Mouse (Mus musculus) MEL (cell line): ENCODE data around the gene Prss56. TPM values are rescaled to one million over a fixed set of nuclear protein-coding genes. Genes with fewer than 3 reads are reported as not detected.
A peak's percentile ranks its signal among the peaks of the same experiment; 100 is the strongest.

ENCODE experiments used
- DNase-seq: peaks from one replicate; pipeline ENCODE4 v3.0.0; 2011; ENCODE audit warnings: low read depth, low spot score
- H3K27ac ChIP-seq: 2 replicates; pipeline ENCODE4 v1.5.1; 2012; ENCODE audit warnings: low read depth, mild to moderate bottlenecking, control low read depth, low read length, moderate library complexity; ENCODE audit not compliant: control insufficient read depth
- H3K27me3 ChIP-seq, 2 experiments: fragments of 150-350 bp in 1 of 2; sonication (generic) in 1 of 2; 2 replicates each; pipeline ENCODE4 v1.6.1; 2012; ENCODE audit warnings: low read length in 2 of 2, mild to moderate bottlenecking in 2 of 2, improper control_type of control experiment in 1 of 2, moderate library complexity in 1 of 2; ENCODE audit not compliant: insufficient read depth in 2 of 2, control insufficient read depth in 1 of 2
- H3K36me3 ChIP-seq, 2 experiments: 2 replicates each; pipeline ENCODE4 v1.6.1; 2012 to 2014; ENCODE audit warnings: low read length in 2 of 2, improper control_type of control experiment in 1 of 2, inconsistent platforms in 1 of 2, mild to moderate bottlenecking in 1 of 2; ENCODE audit not compliant: insufficient read depth in 2 of 2, control insufficient read depth in 1 of 2
- H3K4me1 ChIP-seq, 2 experiments: fragments of 150-350 bp in 1 of 2; sonication (generic) in 1 of 2; 2 replicates each; pipeline ENCODE4 v1.6.1; 2012; ENCODE audit warnings: low read length in 2 of 2, improper control_type of control experiment in 1 of 2, mild to moderate bottlenecking in 1 of 2; ENCODE audit not compliant: insufficient read depth in 2 of 2, control insufficient read depth in 1 of 2
- H3K4me3 ChIP-seq, 2 experiments: fragments of 150-350 bp in 1 of 2; sonication (generic) in 1 of 2; 2 replicates each; pipeline ENCODE4 v1.5.1; 2012; ENCODE audit warnings: low read depth in 2 of 2, low read length in 2 of 2, mild to moderate bottlenecking in 2 of 2, moderate library complexity in 2 of 2, control low read depth in 1 of 2, improper control_type of control experiment in 1 of 2; ENCODE audit not compliant: control insufficient read depth in 1 of 2, insufficient read depth in 1 of 2
- H3K79me2 ChIP-seq: 2 replicates; pipeline ENCODE4 v1.6.1; 2012; ENCODE audit warnings: mild to moderate bottlenecking, low read length, moderate library complexity; ENCODE audit not compliant: control insufficient read depth, poor library complexity, insufficient read depth
- H3K9ac ChIP-seq: 2 replicates; pipeline ENCODE4 v1.6.1; 2012; ENCODE audit warnings: low read depth, mild to moderate bottlenecking, control low read depth, low read length, moderate library complexity; ENCODE audit not compliant: control insufficient read depth, poor library complexity, severe bottlenecking
- H3K9me3 ChIP-seq: fragments of 150-350 bp; sonication (generic); replicated peaks from 2 replicates; pipeline ENCODE4 v1.6.1; 2012; ENCODE audit warnings: mild to moderate bottlenecking, low read length, improper control_type of control experiment, moderate library complexity; ENCODE audit not compliant: insufficient read depth
- CHD1 ChIP-seq: IDR thresholded peaks from 2 replicates; pipeline ENCODE4 v1.6.1; 2012; ENCODE audit warnings: low read depth, mild to moderate bottlenecking, inconsistent platforms, low read length, improper control_type of control experiment
- CHD2 ChIP-seq: IDR thresholded peaks from 2 replicates; pipeline ENCODE4 v1.6.1; 2011; ENCODE audit warnings: low read length, improper control_type of control experiment
- CTCF ChIP-seq, 3 experiments: IDR thresholded peaks in 2 of 3; conservative IDR thresholded peaks in 1 of 3; 2 replicates each; pipeline ENCODE4 v1.5.1; 2011 to 2012; ENCODE audit warnings: low read length in 3 of 3, low read depth in 2 of 3, mild to moderate bottlenecking in 2 of 3, improper control_type of control experiment in 1 of 3, inconsistent platforms in 1 of 3, mixed read lengths in 1 of 3, moderate library complexity in 1 of 3; ENCODE audit not compliant: control insufficient read depth in 1 of 3, insufficient read depth in 1 of 3, poor library complexity in 1 of 3, severe bottlenecking in 1 of 3
- ELF1 ChIP-seq: IDR thresholded peaks from 2 replicates; pipeline ENCODE4 v1.6.1; 2014; ENCODE audit warnings: low read depth, mild to moderate bottlenecking, inconsistent platforms, low read length, improper control_type of control experiment, moderate library complexity
- ETS1 ChIP-seq: IDR thresholded peaks from 2 replicates; pipeline ENCODE4 v1.6.1; 2012; ENCODE audit warnings: low read depth, mild to moderate bottlenecking, inconsistent platforms, low read length, improper control_type of control experiment, moderate library complexity
- GATA1 ChIP-seq: IDR thresholded peaks from 2 replicates; pipeline ENCODE4 v1.6.1; 2011; ENCODE audit warnings: low read depth, low read length, improper control_type of control experiment
- HCFC1 ChIP-seq: IDR thresholded peaks from 2 replicates; pipeline ENCODE4 v1.6.1; 2012; ENCODE audit warnings: low read depth, mild to moderate bottlenecking, inconsistent platforms, low read length, improper control_type of control experiment, moderate library complexity
- JUND ChIP-seq: IDR thresholded peaks from 2 replicates; pipeline ENCODE4 v1.6.1; 2011; ENCODE audit warnings: low read depth, mild to moderate bottlenecking, improper control_type of control experiment, low read length
- MAX ChIP-seq: IDR thresholded peaks from 2 replicates; pipeline ENCODE4 v1.6.1; 2011; ENCODE audit warnings: low read length, improper control_type of control experiment
- MAZ ChIP-seq: IDR thresholded peaks from 2 replicates; pipeline ENCODE4 v1.6.1; 2012; ENCODE audit warnings: low read depth, mild to moderate bottlenecking, inconsistent platforms, low read length, improper control_type of control experiment
- MEF2A ChIP-seq: IDR thresholded peaks from 2 replicates; pipeline ENCODE4 v1.6.1; 2014; ENCODE audit warnings: low read depth, mild to moderate bottlenecking, inconsistent platforms, low read length, improper control_type of control experiment; ENCODE audit not compliant: poor library complexity, insufficient replicate concordance, severe bottlenecking; ENCODE audit errors: extremely low read depth
- NELFE ChIP-seq: IDR thresholded peaks from 2 replicates; pipeline ENCODE4 v1.6.1; 2011; ENCODE audit warnings: low read depth, low read length, improper control_type of control experiment
- NRF1 ChIP-seq: IDR thresholded peaks from 2 replicates; pipeline ENCODE4 v1.6.1; 2014; ENCODE audit warnings: low read depth, mild to moderate bottlenecking, inconsistent platforms, low read length, improper control_type of control experiment, moderate library complexity; ENCODE audit not compliant: poor library complexity, insufficient read depth, severe bottlenecking
- POLR2AphosphoS5 ChIP-seq: IDR thresholded peaks from 2 replicates; pipeline ENCODE4 v1.6.1; 2012; ENCODE audit warnings: low read depth, borderline replicate concordance, mild to moderate bottlenecking, inconsistent platforms, low read length, moderate library complexity, mixed read lengths
- RAD21 ChIP-seq: IDR thresholded peaks from 2 replicates; pipeline ENCODE4 v1.6.1; 2011; ENCODE audit warnings: mild to moderate bottlenecking, low read depth, low read length, improper control_type of control experiment
- SMC3 ChIP-seq: IDR thresholded peaks from 2 replicates; pipeline ENCODE4 v1.6.1; 2011; ENCODE audit warnings: low read depth, low read length, improper control_type of control experiment
- TBP ChIP-seq: IDR thresholded peaks from 2 replicates; pipeline ENCODE4 v1.8.0; 2011; ENCODE audit warnings: low read depth, low read length, improper control_type of control experiment
- ZC3H11A ChIP-seq: IDR thresholded peaks from 2 replicates; pipeline ENCODE4 v1.6.1; 2012; ENCODE audit warnings: low read depth, mild to moderate bottlenecking, inconsistent platforms, low read length, improper control_type of control experiment
- ZNF384 ChIP-seq: IDR thresholded peaks from 2 replicates; pipeline ENCODE4 v1.6.1; 2012; ENCODE audit warnings: low read depth, mild to moderate bottlenecking, inconsistent platforms, low read length, improper control_type of control experiment
- polyA plus RNA-seq, 2 experiments: library from polyadenylated mRNA; stranded (reverse) in 1 of 2; unstranded in 1 of 2; fragments of >175 nt in 1 of 2; fragments of >200 nt in 1 of 2; gene quantifications; 2 replicates each; pipeline versions ENCODE4 v1.2.1 to v1.2.4; 2012; ENCODE audit warnings: low replicate concordance in 2 of 2, low read depth in 1 of 2; ENCODE audit not compliant: insufficient read length in 2 of 2, insufficient read depth in 1 of 2, missing spikeins in 1 of 2
- total RNA-seq: library from RNA; depleted of rRNA; stranded (reverse); fragments of 300-350 nt; gene quantifications from 2 replicates; pipeline ENCODE4 v1.2.3, GENCODE M21; 2012

The Prss56 gene
- total and polyA plus RNA-seq, 3 experiments: 0.08 TPM; not detected in 2

GRCm38 (mm10) chr1:87174006-87174955, 8.8 kb upstream of the Prss56 start:
- Histone ChIP-seq H3K27me3 (no peaks in the 10 kb centered on the region), H3K27ac (no peak overlapping the region)
- TF ChIP-seq ZNF384 (no peak), POLR2AphosphoS5 (no peak), NRF1 (no peak), CHD1 (no peak), CTCF (IDR thresholded peaks at IDR 0.05 in 2 of 3, conservative IDR thresholded peaks at IDR 0.05 in 1 of 3; ENCODE audit: control insufficient read depth in 1 of 3, insufficient read depth in 1 of 3, low read depth in 2 of 3, low read length in 3 of 3, poor library complexity in 1 of 3, severe bottlenecking in 1 of 3) (peak; percentile 75 to 95 (median 92)), MAX (no peak), HCFC1 (no peak), RAD21 (peak; percentile 90), NELFE (0 out of 2 replicates have a peak, but pooled peaks have one; percentile 21), ETS1 (no peak), SMC3 (peak; percentile 87), ZC3H11A (peak; percentile 81), TBP (no peak), CHD2 (no peak), JUND (no peak)
- TF ChIP-seq, all 39 proteins: peak for 5
- H3K4me1 ChIP-seq: peaks cover 0 to 4% of the 10 kb centered on the region in 2 experiments; a peak in 1 of 4 replicates
- H3K79me2 ChIP-seq: no peaks in the 10 kb centered on the region
- H3K36me3 ChIP-seq: peaks cover 0 to 5% of the 10 kb centered on the region in 2 experiments; a peak in 2 of 4 replicates
- H3K9me3 ChIP-seq: no peaks in the 10 kb centered on the region
- peak overlapping the region; percentile 25 to 26; a peak in 2 of 4 replicates for H3K4me3 ChIP-seq
- peak overlapping the region; percentile 33; the same call in 1 of the 2 replicates for H3K9ac ChIP-seq
- DNase-seq: peak; percentile 81

GRCm38 (mm10) chr1:87175852-87176292, 7.2 kb upstream of the Prss56 start:
- H3K9ac ChIP-seq: no peak overlapping the region
- no peak for TF ChIP-seq GATA1
- TF ChIP-seq ZC3H11A: no peak
- peak; percentile 36 to 50 (median 46) for TF ChIP-seq CTCF (IDR thresholded peaks at IDR 0.05 in 2 of 3, conservative IDR thresholded peaks at IDR 0.05 in 1 of 3; ENCODE audit: control insufficient read depth in 1 of 3, insufficient read depth in 1 of 3, low read depth in 2 of 3, low read length in 3 of 3, poor library complexity in 1 of 3, severe bottlenecking in 1 of 3)
- 0 out of 2 replicates have a peak, but pooled peaks have one; percentile 14 for TF ChIP-seq ETS1
- peak; percentile 62; the same call in 1 of the 2 replicates for TF ChIP-seq MAZ
- TF ChIP-seq ELF1: peak; percentile 68; the same call in 1 of the 2 replicates
- TF ChIP-seq MEF2A: no peak
- H3K9me3 ChIP-seq: no peaks in the 10 kb centered on the region
- peaks cover 2 to 11% of the 10 kb centered on the region in 2 experiments; a peak in 3 of 4 replicates for H3K4me1 ChIP-seq
- no peaks in the 10 kb centered on the region for H3K79me2 ChIP-seq
- no peaks in the 10 kb centered on the region for H3K27me3 ChIP-seq
- no peak overlapping the region for H3K4me3 ChIP-seq
- no peak overlapping the region for H3K27ac ChIP-seq
- H3K36me3 ChIP-seq: peaks cover 0 to 8% of the 10 kb centered on the region in 2 experiments; a peak in 2 of 4 replicates
- peak; percentile 76 for DNase-seq
